Mouse (Mus musculus) gastrocnemius, postnatal 36 days (tissue): ENCODE results near the gene Akap13. TPM values are rescaled to one million over a fixed set of nuclear protein-coding genes. Genes with fewer than 3 reads are reported as not detected.
"Not testable (repeated sequence)": the region's sequence is repeated elsewhere in the genome, so short reads cannot be mapped to it uniquely, and the experiment has no call there.

Experiments
- DNase-seq, 2 experiments: peaks; one replicate each; pipeline ENCODE4 v3.0.0; 2022
- intact Hi-C: fragments of 180-260 bp; cut with DNase I; formaldehyde crosslinking; loops from one replicate; pipeline ENCODE4 v1.15.1; 2025
- total RNA-seq, 2 experiments: library from RNA; stranded (reverse); gene quantifications; 2 replicates each; pipeline ENCODE4 v1.2.3; 2021

The Akap13 gene
- total RNA-seq, 2 experiments from 2014 or later = 47.3 to 70.7 TPM

GRCm38 (mm10) chr7:75781298-75781947 lies 326.1 kb downstream of the Akap13 start:
- DNase-seq = no peak
- intact Hi-C loops = no loop called here

- peak; percentile 79 to 82 for DNase-seq
- intact Hi-C loops = no loop called here
Measured at GRCm38 (mm10) chr7:75781948-75782722, 326.8 kb downstream of the Akap13 start.

DNA sequence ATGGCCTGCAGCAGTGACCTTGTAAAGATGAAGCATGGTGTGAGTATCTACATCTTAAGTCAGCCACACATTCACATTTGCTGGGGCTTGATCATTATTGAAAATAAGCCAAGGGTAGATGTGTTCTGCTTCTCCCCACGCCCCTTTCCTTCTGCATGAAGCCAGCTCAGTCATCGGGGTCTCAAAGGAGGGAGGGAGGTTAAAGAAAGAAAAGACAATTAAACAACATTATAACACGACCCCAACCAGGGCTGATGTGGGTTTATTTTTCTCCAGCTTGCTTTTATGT lies 327.3 kb downstream of the Akap13 start:
- intact Hi-C loops = no loop called here
- no peak for DNase-seq

GRCm38 (mm10) chr7:75785388-75786328 lies 330.3 kb downstream of the Akap13 start:
- DNase-seq = no peak
- intact Hi-C loops = no loop called here

- DNase-seq = no peak
- intact Hi-C loops = no loop called here
Measured at GRCm38 (mm10) chr7:75786812-75787211, 331.5 kb downstream of the Akap13 start.

- intact Hi-C loops = no loop called here
- DNase-seq = no peak
Measured at GRCm38 (mm10) chr7:75787371-75787770, 332.0 kb downstream of the Akap13 start.

GRCm38 (mm10) chr7:75788069-75788800 lies 332.9 kb downstream of the Akap13 start:
- DNase-seq, intact Hi-C loops: not testable (repeated sequence)

DNA sequence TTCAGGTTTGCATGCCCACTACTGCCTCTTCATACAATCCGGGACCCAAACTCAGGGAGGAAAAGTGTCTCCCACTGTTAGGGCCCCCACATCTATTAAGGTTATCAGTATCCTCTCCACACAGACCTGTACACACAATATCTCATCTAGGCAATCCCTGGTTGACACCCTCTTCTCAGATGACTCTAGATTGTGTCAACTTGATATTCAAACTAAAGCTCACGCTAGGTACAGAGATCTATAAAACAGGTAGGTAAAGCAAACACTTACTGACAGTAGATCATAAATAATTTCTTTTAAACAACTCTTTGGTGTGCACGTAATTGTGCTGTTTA lies 333.4 kb downstream of the Akap13 start:
- DNase-seq, intact Hi-C loops: not testable (repeated sequence)

GRCm38 (mm10) chr7:75789746-75790145 lies 334.4 kb downstream of the Akap13 start:
- intact Hi-C loops = no loop called here
- DNase-seq = no peak

- DNase-seq, intact Hi-C loops: not testable (repeated sequence)
Measured at GRCm38 (mm10) chr7:75791092-75791837, 335.9 kb downstream of the Akap13 start.

DNA sequence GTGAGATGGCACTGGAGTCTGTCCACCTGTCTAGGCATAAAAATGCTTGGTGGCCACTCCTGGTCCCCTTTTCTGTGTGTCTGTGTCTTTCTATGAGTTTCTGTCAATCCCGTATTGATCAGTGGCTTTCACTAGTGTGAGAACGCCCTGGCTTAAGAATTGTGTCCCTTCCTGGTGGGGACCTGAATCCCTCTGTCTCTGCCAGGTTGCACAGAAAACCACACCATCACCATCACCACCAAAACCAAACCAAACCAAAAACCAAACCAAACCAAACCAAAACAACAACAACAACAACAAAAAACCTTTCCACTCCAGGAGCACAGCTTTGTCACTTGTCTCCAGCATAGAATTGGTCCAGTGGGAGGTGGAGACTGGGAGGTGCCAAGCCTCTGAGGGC lies 337.8 kb downstream of the Akap13 start:
- intact Hi-C loops = no loop called here
- no peak for DNase-seq

DNA sequence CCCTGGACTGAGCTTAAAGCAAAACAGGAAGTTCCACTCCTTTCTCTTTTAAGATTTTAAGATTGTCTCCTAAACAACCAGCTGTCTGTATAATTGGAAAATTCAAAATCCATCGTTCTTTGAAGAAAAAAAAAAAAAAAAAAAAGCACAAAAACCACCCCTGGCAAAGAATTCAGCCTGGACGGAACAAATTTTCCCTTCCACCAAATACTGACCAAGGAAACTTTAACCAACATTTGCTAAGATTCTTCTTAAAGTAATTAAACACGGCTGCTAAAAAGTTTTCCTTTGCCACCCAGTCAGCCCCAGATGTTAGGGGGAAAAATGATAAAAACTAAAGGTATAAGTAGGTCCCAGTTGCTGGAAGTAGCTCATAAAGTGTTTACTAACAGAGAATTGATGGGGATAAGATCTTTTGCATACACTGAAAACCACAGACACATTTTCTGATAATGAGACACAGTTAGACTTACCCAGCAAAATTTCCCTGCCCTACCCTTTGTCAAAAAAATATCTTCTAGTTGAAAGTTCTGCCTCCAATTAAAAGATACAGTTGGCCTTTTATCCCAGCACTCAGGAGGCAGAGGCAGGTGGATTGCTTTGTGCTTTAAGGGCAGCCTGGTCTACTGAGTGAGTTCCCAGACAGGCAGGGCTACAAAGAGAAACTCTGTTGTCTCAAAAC lies 338.5 kb downstream of the Akap13 start:
- DNase-seq = no peak
- intact Hi-C loops = no loop called here

GRCm38 (mm10) chr7:75795106-75795505 lies 339.8 kb downstream of the Akap13 start:
- intact Hi-C loops = no loop called here
- no peak for DNase-seq

GRCm38 (mm10) chr7:75796474-75796873 lies 341.1 kb downstream of the Akap13 start:
- DNase-seq = no peak
- intact Hi-C loops = no loop called here

DNA sequence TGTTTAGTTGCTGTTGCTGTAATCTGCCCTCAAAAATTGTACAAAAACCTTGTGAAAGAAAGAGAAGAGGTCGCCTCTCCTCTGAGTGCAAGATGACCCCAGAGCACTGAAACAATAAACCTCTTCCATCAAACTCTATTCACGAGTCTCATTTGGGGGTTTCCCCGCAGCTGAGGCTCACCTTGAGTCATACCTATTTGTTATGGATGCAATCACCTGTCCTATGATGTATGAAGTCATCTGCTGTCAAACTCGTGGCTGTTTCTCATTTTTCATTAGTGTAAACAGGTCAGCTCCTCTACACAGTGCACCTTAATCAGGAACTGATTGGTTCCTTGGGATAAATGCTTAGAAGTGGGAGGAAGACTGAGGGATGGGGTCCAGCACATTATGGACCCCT lies 345.2 kb downstream of the Akap13 start:
- intact Hi-C loops = no loop called here
- no peak for DNase-seq

DNA sequence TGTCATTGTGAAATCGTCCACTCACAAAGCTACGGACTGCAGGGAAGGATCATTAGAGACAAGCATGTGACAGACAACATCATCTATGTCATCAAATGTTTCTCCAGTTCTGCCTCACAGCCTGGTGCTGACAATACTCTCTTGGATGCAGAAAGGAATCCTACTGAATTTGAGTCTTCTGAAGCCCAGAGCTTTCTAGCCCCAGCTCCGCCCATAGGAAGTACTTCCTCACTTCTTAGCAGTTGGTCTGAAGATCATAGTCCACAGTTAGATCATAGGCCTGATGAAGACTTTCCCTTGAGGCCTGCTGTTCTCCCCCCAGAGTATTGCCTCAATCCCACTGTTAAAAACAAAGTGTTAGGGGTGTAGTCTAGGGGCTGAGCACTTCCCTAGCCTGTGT lies 345.7 kb downstream of the Akap13 start:
- intact Hi-C loops = no loop called here
- DNase-seq = no peak

GRCm38 (mm10) chr7:75801621-75802358 lies 346.5 kb downstream of the Akap13 start:
- no peak for DNase-seq

GRCm38 (mm10) chr7:75802887-75803286 lies 347.6 kb downstream of the Akap13 start:
- intact Hi-C loops = no loop called here
- no peak for DNase-seq

More at GRCm38 (mm10) chr7:75801621-75802358, 346.5 kb downstream of the Akap13 start:
- intact Hi-C loops = no loop called here
